Mouse (Mus musculus): ENCODE results near the gene Carhsp1.

GRCm38 (mm10) chr16:8667814-8668213 lies 4.1 kb downstream of the Carhsp1 start:
- TF ChIP-seq CTCF (IDR thresholded peaks at IDR 0.05; ENCODE audit: low read depth) (no peak), EP300 (IDR thresholded peaks at IDR 0.05; ENCODE audit: low read depth) (no peak)

All from liver, postnatal 0 days (tissue).